Mouse (Mus musculus) liver, embryonic 11.5 days (tissue): ENCODE data around the gene Prss57. TPM values are rescaled to one million over a fixed set of nuclear protein-coding genes. Genes with fewer than 3 reads are reported as not detected.

Experiments
- ATAC-seq: fragments of 200-750 bp; cut with Nextera tagmentation; replicated peaks from 2 replicates; pipeline ENCODE4 v1.8.0; 2017; ENCODE audit warnings: moderate number of reproducible peaks, mild to moderate bottlenecking, moderate TSS enrichment, moderate library complexity; ENCODE audit not compliant: low FRiP score
- DNase-seq: peaks from one replicate; pipeline ENCODE4 v3.0.0-alpha.2; 2017; ENCODE audit warnings: low spot score
- H3K27ac ChIP-seq: fragments of 300-500 bp; sonication (generic); 2 replicates; pipeline ENCODE4 v1.5.1; 2014; ENCODE audit warnings: mild to moderate bottlenecking, low read depth, low read length, control low read depth
- H3K27me3 ChIP-seq: fragments of 300-500 bp; sonication (generic); replicated peaks from 2 replicates; pipeline ENCODE4 v1.6.1; 2014; ENCODE audit warnings: low read length, mixed read lengths; ENCODE audit not compliant: control insufficient read depth, insufficient read depth
- H3K36me3 ChIP-seq: fragments of 300-500 bp; sonication (generic); 2 replicates; pipeline ENCODE4 v1.6.1; 2014; ENCODE audit warnings: mild to moderate bottlenecking, low read length, moderate library complexity, mixed read lengths; ENCODE audit not compliant: control insufficient read depth, insufficient read depth
- H3K4me1 ChIP-seq: fragments of 300-500 bp; sonication (generic); replicated peaks from 2 replicates; pipeline ENCODE4 v1.6.1; 2014; ENCODE audit warnings: low read length, mixed read lengths; ENCODE audit not compliant: control insufficient read depth, insufficient read depth
- H3K4me2 ChIP-seq: fragments of 300-500 bp; sonication (generic); 2 replicates; pipeline ENCODE4 v1.6.1; 2014; ENCODE audit warnings: mild to moderate bottlenecking, control low read depth, moderate library complexity
- H3K4me3 ChIP-seq: fragments of 300-500 bp; sonication (generic); 2 replicates; pipeline ENCODE4 v1.5.1; 2014; ENCODE audit warnings: low read depth, low read length, control low read depth
- H3K9ac ChIP-seq: fragments of 300-500 bp; sonication (generic); 2 replicates; pipeline ENCODE4 v1.6.1; 2014; ENCODE audit warnings: low read depth, low read length, control low read depth
- H3K9me3 ChIP-seq: fragments of 300-500 bp; sonication (generic); 2 replicates; pipeline ENCODE4 v1.6.1; 2016; ENCODE audit warnings: low read length, inconsistent platforms, mixed read lengths; ENCODE audit not compliant: control insufficient read depth
- WGBS: fragments of 180-500 bp; shearing (Covaris S2); extraction: QIAGEN DNeasy Blood & Tissue Kit; methylation state at CpG from one replicate; pipeline ENCODE4 v1.1.7; 2014; 5-methylcytosine and 5-hydroxymethylcytosine counted together
- polyA plus RNA-seq: library from polyadenylated mRNA; unstranded; fragments of >200 nt; fragmentation: Nextera tagmentation; extraction: Ambion mirVana; gene quantifications from 2 replicates; pipeline ENCODE4 v1.2.1, GENCODE M21; 2014

Prss57 gene
- polyA plus RNA-seq, 1 experiment from 2014 or later, result 1.5 TPM

- Histone ChIP-seq H3K4me3 (no peak overlapping the region), H3K9ac (no peak overlapping the region), H3K36me3 (no peaks in the 10 kb centered on the region), H3K4me1 (peaks cover 17% of the 10 kb centered on the region), H3K27ac (no peak overlapping the region), H3K9me3 (no peaks in the 10 kb centered on the region), H3K27me3 (peaks cover 41% of the 10 kb centered on the region), H3K4me2 (0 out of 2 replicates have a peak overlapping the region, but pooled peaks have one; percentile 5)
- 67% methylated on average over 5 of the region's 5 CpGs for WGBS
- no peak for ATAC-seq
- DNase-seq, result no peak
Measured at GRCm38 (mm10) chr10:79781956-79782355, 8.8 kb downstream of the Prss57 start.

DNA sequence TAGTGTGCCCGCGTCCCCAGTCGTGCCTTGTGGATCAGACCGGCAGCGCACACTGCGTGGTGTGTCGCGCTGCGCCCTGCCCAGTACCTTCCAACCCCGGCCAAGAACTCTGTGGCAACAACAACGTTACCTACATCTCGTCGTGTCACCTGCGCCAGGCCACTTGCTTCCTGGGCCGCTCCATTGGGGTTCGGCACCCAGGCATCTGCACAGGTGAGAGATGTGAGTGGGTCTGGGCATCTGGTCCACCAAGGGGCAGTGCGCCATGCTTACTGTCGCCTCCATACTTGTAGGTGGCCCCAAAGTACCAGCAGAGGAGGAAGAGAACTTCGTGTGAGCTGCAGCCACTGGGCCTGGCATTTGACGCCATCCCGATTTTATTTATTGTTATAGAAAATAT is 9.6 kb downstream of the Prss57 start:
- no peak overlapping the region for H3K27ac ChIP-seq
- no peaks in the 10 kb centered on the region for H3K9me3 ChIP-seq
- peaks cover 20% of the 10 kb centered on the region for H3K4me1 ChIP-seq
- WGBS, result 31% methylated on average over 21 of the region's 21 CpGs
- no peaks in the 10 kb centered on the region for H3K36me3 ChIP-seq
- H3K4me2 ChIP-seq, result peak overlapping the region; percentile 85
- DNase-seq (no peak), ATAC-seq (no peak)
- H3K9ac ChIP-seq, result no peak overlapping the region
- peaks cover 49% of the 10 kb centered on the region for H3K27me3 ChIP-seq
- H3K4me3 ChIP-seq, result peak overlapping the region; percentile 46

GRCm38 (mm10) chr10:79780664-79781015 is 10.1 kb downstream of the Prss57 start:
- DNase-seq, result no peak
- ATAC-seq, result no peak
- Histone ChIP-seq H3K4me3 (peak overlapping the region; percentile 46), H3K9ac (no peak overlapping the region), H3K4me1 (peaks cover 20% of the 10 kb centered on the region), H3K36me3 (no peaks in the 10 kb centered on the region), H3K27me3 (peaks cover 49% of the 10 kb centered on the region), H3K9me3 (no peaks in the 10 kb centered on the region), H3K27ac (no peak overlapping the region), H3K4me2 (peak overlapping the region; percentile 85)
- WGBS, result 2% methylated on average over 13 of the region's 13 CpGs

GRCm38 (mm10) chr10:79779784-79780663 is 10.7 kb downstream of the Prss57 start:
- H3K9ac ChIP-seq, result no peak overlapping the region
- WGBS, result 2% methylated on average over 54 of the region's 55 CpGs
- no peaks in the 10 kb centered on the region for H3K36me3 ChIP-seq
- peak overlapping the region; percentile 85 for H3K4me2 ChIP-seq
- peak overlapping the region; percentile 46 for H3K4me3 ChIP-seq
- peaks cover 20% of the 10 kb centered on the region for H3K4me1 ChIP-seq
- DNase-seq (peak; percentile 98), ATAC-seq (peak; percentile 88)
- no peaks in the 10 kb centered on the region for H3K9me3 ChIP-seq
- peaks cover 49% of the 10 kb centered on the region for H3K27me3 ChIP-seq
- H3K27ac ChIP-seq, result no peak overlapping the region

DNA sequence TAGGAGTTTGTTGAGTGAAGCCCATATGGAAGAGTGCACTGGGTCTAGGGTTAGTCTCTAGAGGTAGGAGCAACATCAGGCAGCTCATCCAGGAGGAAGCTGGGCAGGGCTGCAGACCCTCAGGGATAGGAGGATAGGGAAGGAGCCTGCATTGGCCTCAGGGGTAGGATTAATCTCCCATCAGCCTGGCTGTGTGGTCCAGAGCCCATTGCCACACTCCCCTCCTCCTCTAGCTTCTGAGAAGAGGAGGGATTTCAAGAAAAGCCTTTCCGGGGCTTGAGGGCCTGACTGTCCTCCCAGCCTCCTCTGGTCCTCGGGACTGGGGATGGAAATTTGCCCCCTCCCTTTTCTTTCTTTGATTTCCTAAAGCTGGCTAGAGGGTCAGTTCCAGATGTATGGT is 11.6 kb downstream of the Prss57 start:
- H3K27ac ChIP-seq, result no peak overlapping the region
- 32% methylated on average over 2 of the region's 2 CpGs for WGBS
- no peak for ATAC-seq

DNA sequence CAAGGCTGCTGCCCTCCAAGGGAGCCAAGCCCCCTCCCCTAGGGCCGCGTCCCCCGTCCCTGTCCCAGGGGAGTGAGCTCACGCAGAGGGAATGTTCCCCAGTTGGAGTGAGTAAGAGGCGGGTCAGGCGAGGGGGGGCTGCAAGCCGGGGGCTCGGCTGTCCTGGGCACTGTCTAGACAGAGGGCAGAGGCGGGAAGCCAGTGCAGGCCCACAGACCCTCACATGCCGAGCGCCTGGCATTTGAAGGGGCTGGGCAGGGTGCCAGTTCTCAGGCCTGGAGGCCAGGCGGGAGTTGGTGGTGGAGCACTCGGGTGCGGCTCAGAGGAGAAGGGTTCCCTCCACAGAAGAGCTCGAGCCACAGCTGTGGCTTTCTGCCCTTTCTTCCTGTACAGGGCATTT is 12.8 kb downstream of the Prss57 start:
- Histone ChIP-seq H3K4me3 (peak overlapping the region; percentile 19; the same call in 1 of the 2 replicates), H3K27ac (no peak overlapping the region), H3K4me2 (no peak overlapping the region; the same call in 1 of the 2 replicates), H3K27me3 (peaks cover 41% of the 10 kb centered on the region), H3K36me3 (no peaks in the 10 kb centered on the region), H3K9ac (no peak overlapping the region; the same call in 1 of the 2 replicates), H3K9me3 (0 out of 2 replicates have a peak, but pooled peaks cover 2% of the 10 kb centered on the region), H3K4me1 (peaks cover 20% of the 10 kb centered on the region)
- DNase-seq (no peak), ATAC-seq (no peak)
- WGBS, result 25% methylated on average over 15 of the region's 15 CpGs

More for the DNA sequence above, 11.6 kb downstream of the Prss57 start:
- Histone ChIP-seq H3K36me3 (no peaks in the 10 kb centered on the region), H3K27me3 (peaks cover 42% of the 10 kb centered on the region), H3K4me3 (no peak overlapping the region), H3K9me3 (0 out of 2 replicates have a peak, but pooled peaks cover 2% of the 10 kb centered on the region), H3K4me1 (peaks cover 20% of the 10 kb centered on the region), H3K4me2 (no peak overlapping the region; the same call in 1 of the 2 replicates), H3K9ac (no peak overlapping the region)
- DNase-seq, result no peak

GRCm38 (mm10) chr10:79777103-79777531 is 13.6 kb downstream of the Prss57 start, which contains the start of gene Fstl3:
Fstl3 (plus strand) TSS chr10:79777272.
- peak within 1 kb of the TSS; percentile 73 for H3K4me2 ChIP-seq
- DNase-seq, result no peak
- H3K9me3 ChIP-seq, result peaks cover 2% of the 10 kb centered on the region; the same call in 1 of the 2 replicates
- H3K4me3 ChIP-seq, result peak within 1 kb of the TSS; percentile 51
- H3K9ac ChIP-seq, result peak within 1 kb of the TSS; percentile 55
- no peak within 1 kb of the TSS for H3K27ac ChIP-seq
- no peaks in the 10 kb centered on the region for H3K36me3 ChIP-seq
- peaks cover 20% of the 10 kb centered on the region for H3K4me1 ChIP-seq
- H3K27me3 ChIP-seq, result peaks cover 41% of the 10 kb centered on the region
- ATAC-seq, result no peak
- 3% methylated on average over 39 of the region's 39 CpGs for WGBS

DNA sequence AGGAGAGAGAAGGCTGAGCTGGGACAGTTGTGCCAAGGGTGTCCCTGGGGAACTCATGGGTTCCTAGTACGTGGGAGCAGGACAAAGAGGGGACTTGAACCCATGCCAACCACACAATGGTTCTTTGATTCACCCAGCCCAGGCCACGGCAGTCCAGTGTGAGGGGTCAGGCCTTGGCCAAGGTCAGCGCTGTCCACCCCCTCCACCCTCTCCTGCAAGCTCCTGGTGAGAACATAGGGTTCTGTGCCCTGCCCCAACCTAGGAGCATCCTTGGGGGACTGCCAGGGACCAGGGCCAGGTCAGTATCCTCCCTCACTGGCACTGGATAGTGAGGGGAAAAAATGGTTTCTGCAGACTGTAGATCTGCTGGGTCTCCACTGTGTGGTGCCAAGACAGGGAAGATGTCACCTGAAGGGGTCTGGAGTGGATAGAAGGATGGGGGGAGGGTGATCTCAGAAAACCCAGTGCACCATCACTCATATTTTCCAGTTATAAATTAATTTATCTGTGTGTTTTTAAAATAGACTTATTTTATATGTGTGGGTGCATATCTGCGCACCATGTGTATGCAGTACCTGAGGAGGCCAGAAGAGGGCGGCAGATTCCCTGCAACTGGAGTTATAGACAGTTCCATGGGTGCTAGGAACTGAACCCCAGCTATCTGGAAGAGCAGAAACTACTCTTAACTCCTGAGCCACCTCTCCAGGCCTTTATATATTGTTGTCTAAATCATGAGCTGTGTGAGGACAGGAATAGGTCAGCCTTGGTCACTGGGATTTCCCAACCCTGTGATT is 16.1 kb downstream of the Prss57 start:
- Histone ChIP-seq H3K9ac (no peak overlapping the region), H3K9me3 (peaks cover 2% of the 10 kb centered on the region; the same call in 1 of the 2 replicates), H3K4me1 (peaks cover 13% of the 10 kb centered on the region), H3K27me3 (peaks cover 37% of the 10 kb centered on the region), H3K36me3 (no peaks in the 10 kb centered on the region), H3K27ac (no peak overlapping the region), H3K4me2 (no peak overlapping the region), H3K4me3 (no peak overlapping the region)
- DNase-seq, result no peak
- ATAC-seq, result no peak
- 72% methylated on average over 5 of the region's 5 CpGs for WGBS
